Comparison of ENCODE assay signal across 25 mouse cellular contexts in genomic region chr5:17417201-17417600, GRCm38 (mm10). TPM values are rescaled to one million over a fixed set of nuclear protein-coding genes. Genes with fewer than 3 reads are reported as not detected.
A peak's percentile ranks its signal among the peaks of the same experiment; 100 is the strongest.
DNase-seq lines count a peak whose midpoint lies in the region; ATAC-seq and TF ChIP-seq lines count a peak whose summit lies in the region.
"Had no signal": no experiment of that assay in that cellular context is flagged by ENCODE, and none has a peak within 500 bp of the region (broad histone marks: within the 10 kb centered on the region; RNA-seq: fewer than 3 reads in every experiment).

No protein-coding gene starts in this region.

- peak; percentile 8 to 29 for DNase-seq in cerebellum, postnatal 14 days
- peak; percentile 9 for DNase-seq in hindbrain, postnatal 0 days (ENCODE audit: low spot score)
- DNase-seq in lung, postnatal 0 days (ENCODE audit: low spot score) = peak; percentile 11
- DNase-seq in lung, postnatal 25 days (ENCODE audit: low spot score) = no peak
- peak; percentile 16 for DNase-seq in fat pad, adult 2 months (ENCODE audit: extremely low read depth, low read depth, low spot score)
- no peak for DNase-seq in retina, postnatal 1 day
- DNase-seq: cerebellum, adult 9-10 months; kidney, postnatal 36 days; right cerebral cortex, postnatal 14 days had no signal

- no peak overlapping the region for H3K4me2 ChIP-seq in hindbrain, postnatal 0 days (ENCODE audit: low read depth, low read length)
- H3K4me2 ChIP-seq in hindbrain, embryonic 12.5 days (replicated peaks) = no peak overlapping the region
- H3K4me2 ChIP-seq in lung, postnatal 0 days (replicated peaks; ENCODE audit: low read depth, low read length) = no peak overlapping the region
- H3K4me2 ChIP-seq: forebrain, embryonic 13.5 days; hindbrain, embryonic 15.5 days; limb, embryonic 15.5 days; neural tube, embryonic 12.5 days; stomach, embryonic 15.5 days had no signal

- no peaks in the 10 kb centered on the region for H3K9me3 ChIP-seq in hindbrain, postnatal 0 days (ENCODE audit: low read length)
- no peaks in the 10 kb centered on the region for H3K9me3 ChIP-seq in hindbrain, embryonic 12.5 days (replicated peaks)
- H3K9me3 ChIP-seq in lung, postnatal 0 days (ENCODE audit: low read length) = no peaks in the 10 kb centered on the region
- H3K9me3 ChIP-seq: forebrain, embryonic 13.5 days; hindbrain, embryonic 15.5 days; limb, embryonic 15.5 days; neural tube, embryonic 12.5 days; stomach, embryonic 15.5 days had no signal

- H3K4me3 ChIP-seq in hindbrain, postnatal 0 days (ENCODE audit: low read length) = no peak overlapping the region
- H3K4me3 ChIP-seq in hindbrain, embryonic 12.5 days = no peak overlapping the region
- no peak overlapping the region for H3K4me3 ChIP-seq in lung, postnatal 0 days (ENCODE audit: low read depth, low read length)
- H3K4me3 ChIP-seq: forebrain, embryonic 13.5 days; hindbrain, embryonic 15.5 days; limb, embryonic 15.5 days; neural tube, embryonic 12.5 days; stomach, embryonic 15.5 days had no signal

- no peak for TF ChIP-seq CTCF in hindbrain, postnatal 0 days (IDR thresholded peaks at IDR 0.05; ENCODE audit: low read depth)
- TF ChIP-seq CTCF in lung, postnatal 0 days (IDR thresholded peaks at IDR 0.05) = no peak

- H3K4me1 ChIP-seq in hindbrain, postnatal 0 days (ENCODE audit: insufficient read depth, low read length) = no peaks in the 10 kb centered on the region
- peaks cover 4% of the 10 kb centered on the region; the same call in 1 of the 2 replicates for H3K4me1 ChIP-seq in hindbrain, embryonic 12.5 days
- no peaks in the 10 kb centered on the region for H3K4me1 ChIP-seq in lung, postnatal 0 days (ENCODE audit: insufficient read depth, low read depth, low read length)
- H3K4me1 ChIP-seq: forebrain, embryonic 13.5 days; hindbrain, embryonic 15.5 days; limb, embryonic 15.5 days; neural tube, embryonic 12.5 days had no signal

- H3K27me3 ChIP-seq in hindbrain, postnatal 0 days (ENCODE audit: insufficient read depth, low read length) = no peaks in the 10 kb centered on the region
- H3K27me3 ChIP-seq in hindbrain, embryonic 12.5 days = no peaks in the 10 kb centered on the region
- no peaks in the 10 kb centered on the region for H3K27me3 ChIP-seq in lung, postnatal 0 days (replicated peaks; ENCODE audit: insufficient read depth, low read length)
- H3K27me3 ChIP-seq: forebrain, embryonic 13.5 days; hindbrain, embryonic 15.5 days; limb, embryonic 15.5 days; neural tube, embryonic 12.5 days; stomach, embryonic 15.5 days had no signal

- no peaks in the 10 kb centered on the region for H3K36me3 ChIP-seq in hindbrain, postnatal 0 days (ENCODE audit: insufficient read depth, low read length)
- H3K36me3 ChIP-seq in hindbrain, embryonic 12.5 days = no peaks in the 10 kb centered on the region
- H3K36me3 ChIP-seq in lung, postnatal 0 days (ENCODE audit: insufficient read depth, low read length) = no peaks in the 10 kb centered on the region
- H3K36me3 ChIP-seq: hindbrain, embryonic 15.5 days; limb, embryonic 15.5 days; neural tube, embryonic 12.5 days; stomach, embryonic 15.5 days had no signal

- ATAC-seq in cerebellum, adult (ENCODE audit: insufficient number of reproducible peaks, low FRiP score, low TSS enrichment) = no peak
- ATAC-seq in hindbrain, postnatal 0 days = no peak
- no peak for ATAC-seq in hindbrain, embryonic 12.5 days (ENCODE audit: low FRiP score)
- ATAC-seq in lung, postnatal 0 days = no peak
- ATAC-seq: forebrain, embryonic 13.5 days; intestine, postnatal 0 days had no signal

- 79% methylated on average over 2 of the region's 2 CpGs for whole genome bisulfite sequencing in hindbrain, postnatal 0 days
- 82% methylated on average over 2 of the region's 2 CpGs for WGBS in hindbrain, embryonic 12.5 days
- 83% methylated on average over 2 of the region's 2 CpGs for WGBS in lung, postnatal 0 days

- H3K9ac ChIP-seq in hindbrain, postnatal 0 days (replicated peaks; ENCODE audit: low read length) = no peak overlapping the region
- no peak overlapping the region for H3K9ac ChIP-seq in hindbrain, embryonic 12.5 days
- H3K9ac ChIP-seq in lung, postnatal 0 days (replicated peaks; ENCODE audit: low read depth) = no peak overlapping the region
- H3K9ac ChIP-seq: forebrain, embryonic 13.5 days; hindbrain, embryonic 15.5 days; limb, embryonic 15.5 days; neural tube, embryonic 12.5 days; stomach, embryonic 15.5 days had no signal

- no peak for TF ChIP-seq EP300 in lung, postnatal 0 days (IDR thresholded peaks at IDR 0.05)

- H3K27ac ChIP-seq in hindbrain, postnatal 0 days = no peak overlapping the region
- no peak overlapping the region for H3K27ac ChIP-seq in hindbrain, embryonic 12.5 days
- H3K27ac ChIP-seq in lung, postnatal 0 days (ENCODE audit: low read length) = no peak overlapping the region
- H3K27ac ChIP-seq: forebrain, embryonic 13.5 days; hindbrain, embryonic 15.5 days; limb, embryonic 15.5 days; neural tube, embryonic 12.5 days; stomach, embryonic 15.5 days had no signal

RNA-seq across cellular contexts. Expression of gene Speer4f2, which starts 44.2 kb away (rescaled TPM):
- total RNA-seq in hindbrain, postnatal 0 days (2014; rRNA removed) = not detected in 2 replicates
- not detected in 2 replicates for polyA plus RNA-seq in hindbrain, postnatal 0 days (2015; fragmentation: Nextera tagmentation; extraction: Ambion mirVana)
- not detected in 2 replicates for polyA plus RNA-seq in hindbrain, embryonic 12.5 days (2016; fragmentation: Nextera tagmentation; extraction: Ambion mirVana)
- polyA plus RNA-seq in lung, postnatal 0 days (2015; fragmentation: Nextera tagmentation; extraction: Ambion mirVana) = not detected in 2 replicates
- total RNA-seq: gastrocnemius, postnatal 4 days; layer of hippocampus, postnatal 10 days; left cerebral cortex, postnatal 14 days had no signal
- polyA plus RNA-seq: C2C12; forebrain, embryonic 13.5 days; heart, embryonic 14.5 days; hindbrain, embryonic 15.5 days; intestine, postnatal 0 days; limb, embryonic 15.5 days; liver, embryonic 16.5 days; neural tube, embryonic 12.5 days; spleen, adult 2 months; stomach, embryonic 15.5 days; thymus, postnatal 0 days had no signal

RNA-seq across cellular contexts. Expression of gene Speer4f1, which starts 58.7 kb away (rescaled TPM):
- not detected in 2 replicates for total RNA-seq in hindbrain, postnatal 0 days (2014; rRNA removed)
- not detected in 2 replicates for polyA plus RNA-seq in hindbrain, postnatal 0 days (2015; fragmentation: Nextera tagmentation; extraction: Ambion mirVana)
- polyA plus RNA-seq in hindbrain, embryonic 12.5 days (2016; fragmentation: Nextera tagmentation; extraction: Ambion mirVana) = not detected in 2 replicates
- not detected in 2 replicates for polyA plus RNA-seq in lung, postnatal 0 days (2015; fragmentation: Nextera tagmentation; extraction: Ambion mirVana)
- total RNA-seq: gastrocnemius, postnatal 4 days; layer of hippocampus, postnatal 10 days; left cerebral cortex, postnatal 14 days had no signal
- polyA plus RNA-seq: C2C12; forebrain, embryonic 13.5 days; heart, embryonic 14.5 days; hindbrain, embryonic 15.5 days; intestine, postnatal 0 days; limb, embryonic 15.5 days; liver, embryonic 16.5 days; neural tube, embryonic 12.5 days; spleen, adult 2 months; stomach, embryonic 15.5 days; thymus, postnatal 0 days had no signal

Comparison
In these comparisons a context has a peak if more than half of its experiments do, and no peak if none do; other contexts are left out.
1. DNase-seq: peak in cerebellum, postnatal 14 days (2 of 2), hindbrain, postnatal 0 days (single experiment), lung, postnatal 0 days (single experiment) and fat pad, adult 2 months (single experiment); none in lung, postnatal 25 days (single experiment) and retina, postnatal 1 day (single experiment).